Mouse (Mus musculus) CH12.LX (cell line): ENCODE measurements around the gene 2810408A11Rik.

Experiments used
- HCFC1 ChIP-seq: IDR thresholded peaks from 2 replicates; pipeline ENCODE4 v1.6.1; 2012; ENCODE audit warnings: low read depth, mild to moderate bottlenecking, inconsistent platforms, low read length, improper control_type of control experiment
- MAFK ChIP-seq: IDR thresholded peaks from 2 replicates; pipeline ENCODE4 v1.6.1; 2011; ENCODE audit warnings: low read length, improper control_type of control experiment; ENCODE audit not compliant: insufficient replicate concordance
- RCOR1 ChIP-seq: conservative IDR thresholded peaks from 2 replicates; pipeline ENCODE4 v1.6.1; 2012; ENCODE audit warnings: low read depth, mild to moderate bottlenecking, inconsistent platforms, low read length, improper control_type of control experiment
- ZNF384 ChIP-seq: IDR thresholded peaks from 2 replicates; pipeline ENCODE4 v1.6.1; 2012; ENCODE audit warnings: low read depth, low read length, improper control_type of control experiment, inconsistent platforms

DNA sequence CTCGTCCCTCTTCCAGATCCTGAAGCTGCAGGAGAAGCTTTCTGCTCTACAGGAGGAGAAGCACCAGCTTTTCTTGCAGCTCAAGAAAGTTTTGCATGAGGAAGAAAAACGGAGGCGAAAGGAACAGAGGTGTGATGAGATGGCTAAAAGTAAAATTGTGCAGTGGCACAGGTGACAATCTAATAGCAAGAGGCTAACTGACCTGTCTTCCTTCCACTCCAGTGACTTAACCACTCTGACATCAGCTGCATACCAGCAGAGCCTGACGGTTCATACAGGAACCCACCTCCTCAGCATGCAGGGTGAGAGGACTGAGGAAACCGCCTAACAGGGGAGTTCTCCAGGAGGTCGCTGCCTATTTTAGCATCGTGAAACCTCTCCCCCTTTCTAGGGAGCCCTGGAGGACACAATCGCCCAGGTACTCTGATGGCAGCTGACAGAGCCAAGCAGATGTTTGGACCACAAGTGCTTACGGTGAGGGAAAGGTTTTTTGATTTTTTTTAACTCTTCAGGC lies 14.2 kb upstream of the 2810408A11Rik start:
- no peak for TF ChIP-seq HCFC1
- TF ChIP-seq MAFK = no peak
- no peak for TF ChIP-seq RCOR1
- TF ChIP-seq ZNF384 = no peak
